Mouse (Mus musculus) cerebellum, adult 2 months (tissue): ENCODE measurements around the gene Lrig2.

Experiments
- CTCF ChIP-seq: fragments of 200-500 bp; IDR thresholded peaks from 2 replicates; pipeline ENCODE4 v1.5.1; 2011; ENCODE audit warnings: low read depth, mild to moderate bottlenecking, control low read depth, low read length, moderate library complexity, borderline replicate concordance; ENCODE audit not compliant: insufficient read depth
- POLR2A ChIP-seq: fragments of 200-500 bp; IDR thresholded peaks from 2 replicates; pipeline ENCODE4 v1.6.1; 2011; ENCODE audit warnings: low read length, control low read depth, borderline replicate concordance; ENCODE audit not compliant: insufficient read depth

DNA sequence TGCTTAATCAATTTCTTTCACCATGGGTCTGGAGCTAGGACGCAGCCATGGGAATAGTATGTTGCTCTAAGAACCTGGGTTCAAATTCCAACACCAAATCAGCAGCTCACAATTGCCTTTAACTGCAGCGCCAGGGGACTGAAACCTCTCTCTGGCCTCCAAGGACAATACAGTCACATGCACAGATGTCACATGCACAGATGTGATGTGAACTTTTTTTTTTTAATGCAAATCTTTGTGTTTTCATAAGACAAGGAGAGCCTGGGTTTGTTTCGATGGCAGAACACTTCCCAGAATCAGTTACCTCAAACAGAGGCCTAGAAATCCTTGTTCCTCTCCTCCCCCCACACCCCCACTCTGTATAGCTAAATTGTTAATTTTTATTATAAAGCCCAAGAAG, 133.5 kb downstream of the Lrig2 start:
- no peak for TF ChIP-seq POLR2A
- TF ChIP-seq CTCF = no peak
